Comparison of ENCODE assay signal across 33 mouse cellular contexts in the genomic region with DNA sequence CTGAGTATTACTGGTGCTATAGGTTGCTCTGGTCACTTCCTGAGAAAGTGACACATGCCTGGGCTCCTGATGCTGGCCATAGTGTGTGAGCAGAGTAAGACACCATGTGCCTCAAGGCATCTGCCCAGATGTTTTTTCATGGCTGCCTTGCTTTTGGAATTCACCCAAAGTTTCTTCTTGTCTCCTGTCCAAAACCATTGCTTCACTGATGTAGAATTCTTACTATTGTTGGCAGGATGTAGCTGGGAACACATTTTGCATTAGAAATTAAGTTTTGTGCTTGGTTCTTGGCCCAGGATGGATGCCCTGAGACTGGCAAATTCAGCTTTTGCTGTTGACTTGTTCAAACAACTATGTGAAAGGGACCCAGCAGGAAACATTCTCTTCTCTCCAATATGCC. TPM values are rescaled to one million over a fixed set of nuclear protein-coding genes. Genes with fewer than 3 reads are reported as not detected.
DNase-seq lines count a peak whose midpoint lies in the region; ATAC-seq and TF ChIP-seq lines count a peak whose summit lies in the region.
"Had no signal": no experiment of that assay in that cellular context is flagged by ENCODE, and none has a peak within 500 bp of the region (broad histone marks: within the 10 kb centered on the region; RNA-seq: fewer than 3 reads in every experiment).

No protein-coding gene starts in this region.

- H3K9ac ChIP-seq in hindbrain, postnatal 0 days (replicated peaks; ENCODE audit: low read length) = no peak overlapping the region
- H3K9ac ChIP-seq: embryonic facial prominence, embryonic 12.5 days; forebrain, embryonic 15.5 days; heart, embryonic 12.5 days; liver, embryonic 15.5 days; midbrain, embryonic 13.5 days had no signal

- no peaks in the 10 kb centered on the region for H3K36me3 ChIP-seq in hindbrain, postnatal 0 days (ENCODE audit: insufficient read depth, low read length)
- no peaks in the 10 kb centered on the region for H3K36me3 ChIP-seq in hindbrain, embryonic 10.5 days
- H3K36me3 ChIP-seq: embryonic facial prominence, embryonic 12.5 days; forebrain, embryonic 15.5 days; heart, embryonic 12.5 days; liver, embryonic 15.5 days; midbrain, embryonic 13.5 days had no signal

- no peaks in the 10 kb centered on the region for H3K4me1 ChIP-seq in hindbrain, postnatal 0 days (ENCODE audit: insufficient read depth, low read length)
- H3K4me1 ChIP-seq in hindbrain, embryonic 10.5 days (replicated peaks) = no peaks in the 10 kb centered on the region
- H3K4me1 ChIP-seq: embryonic facial prominence, embryonic 12.5 days; forebrain, embryonic 15.5 days; heart, embryonic 12.5 days; liver, embryonic 15.5 days; midbrain, embryonic 13.5 days had no signal

- ATAC-seq in hindbrain, postnatal 0 days = no peak
- ATAC-seq: CD4-positive, CD25-positive, alpha-beta regulatory T cell, adult 4 months; forebrain, embryonic 15.5 days; inflammation-experienced regulatory T-cells, adult 6 months; midbrain, embryonic 13.5 days; Patski had no signal

- H3K27ac ChIP-seq in hindbrain, postnatal 0 days = no peak overlapping the region
- no peak overlapping the region for H3K27ac ChIP-seq in hindbrain, embryonic 10.5 days
- H3K27ac ChIP-seq: embryonic facial prominence, embryonic 12.5 days; forebrain, embryonic 15.5 days; kidney, postnatal 0 days; left cerebral cortex, adult 2 months; liver, embryonic 15.5 days; midbrain, embryonic 13.5 days had no signal

- H3K4me3 ChIP-seq in hindbrain, postnatal 0 days (ENCODE audit: low read length) = no peak overlapping the region
- no peak overlapping the region for H3K4me3 ChIP-seq in hindbrain, embryonic 10.5 days
- H3K4me3 ChIP-seq: embryonic facial prominence, embryonic 12.5 days; forebrain, embryonic 15.5 days; heart, embryonic 12.5 days; left cerebral cortex, adult 2 months; liver, embryonic 15.5 days; midbrain, embryonic 13.5 days had no signal

- no peak overlapping the region for H3K4me2 ChIP-seq in hindbrain, postnatal 0 days (ENCODE audit: low read depth, low read length)
- H3K4me2 ChIP-seq: embryonic facial prominence, embryonic 12.5 days; forebrain, embryonic 15.5 days; heart, embryonic 12.5 days; liver, embryonic 15.5 days; midbrain, embryonic 13.5 days had no signal

- TF ChIP-seq CTCF in hindbrain, postnatal 0 days (IDR thresholded peaks at IDR 0.05; ENCODE audit: low read depth) = no peak

- no peaks in the 10 kb centered on the region for H3K9me3 ChIP-seq in hindbrain, postnatal 0 days (ENCODE audit: low read length)
- H3K9me3 ChIP-seq in hindbrain, embryonic 10.5 days = no peaks in the 10 kb centered on the region
- H3K9me3 ChIP-seq: embryonic facial prominence, embryonic 12.5 days; forebrain, embryonic 15.5 days; heart, embryonic 12.5 days; liver, embryonic 15.5 days; midbrain, embryonic 13.5 days had no signal

- peak; percentile 5 for DNase-seq in cerebellum, adult 9-10 months
- no peak for DNase-seq in cerebellum, postnatal 14 days
- DNase-seq in hindbrain, postnatal 0 days (ENCODE audit: low spot score) = peak; percentile 32
- no peak for DNase-seq in hindbrain, embryonic 10.5 days (ENCODE audit: low spot score)
- DNase-seq in Muller cell, postnatal 12 days (ENCODE audit: inconsistent ontology term) = peak; percentile 16
- DNase-seq in fat pad, adult 2 months (ENCODE audit: extremely low read depth, low read depth, low spot score) = peak; percentile 88
- no peak for DNase-seq in thymus, postnatal 36 days
- DNase-seq in layer of hippocampus, postnatal 10 days (ENCODE audit: low spot score in 2 of 2) = no peak
- DNase-seq: adrenal gland, adult 8-10 months; cerebellum, adult 8-10 months; gastrocnemius, postnatal 36 days; kidney, adult 18-20 months; layer of hippocampus, adult 9-11 months; liver; lung, postnatal 14 days; right cerebral cortex, postnatal 14 days; spleen, adult 18-20 months had no signal

- H3K27me3 ChIP-seq in hindbrain, postnatal 0 days (ENCODE audit: insufficient read depth, low read length) = no peaks in the 10 kb centered on the region
- H3K27me3 ChIP-seq in hindbrain, embryonic 10.5 days (ENCODE audit: insufficient read depth, poor library complexity, severe bottlenecking) = no peaks in the 10 kb centered on the region
- H3K27me3 ChIP-seq: embryonic facial prominence, embryonic 12.5 days; forebrain, embryonic 15.5 days; heart, embryonic 12.5 days; liver, embryonic 15.5 days; midbrain, embryonic 13.5 days had no signal

RNA-seq across cellular contexts. Expression of a gene that starts 9.0 kb away (rescaled TPM):
- total RNA-seq in hindbrain, postnatal 0 days (2014; rRNA removed) = 0.05 TPM in 1 of 2 replicates, not detected in the other
- polyA plus RNA-seq in hindbrain, postnatal 0 days (2015; fragmentation: Nextera tagmentation; extraction: Ambion mirVana) = 0.15 and 0.38 TPM in 2 replicates
- not detected in 2 replicates for polyA plus RNA-seq in hindbrain, embryonic 10.5 days (2016; fragmentation: Nextera tagmentation; extraction: Ambion mirVana)
- total RNA-seq in layer of hippocampus, postnatal 10 days (2021) = not detected
- total RNA-seq: adrenal gland, adult 8-10 months; common myeloid progenitor, adult 5-6 weeks; gastrocnemius, postnatal 36 days; heart, postnatal 10 days; left cerebral cortex, adult 2 months; left cerebral cortex, postnatal 36 days; megakaryocyte, adult 5-6 weeks had no signal
- polyA plus RNA-seq: CD4-positive, CD25-positive, alpha-beta regulatory T cell, adult 4 months; forebrain, embryonic 15.5 days; heart, embryonic 12.5 days; hindbrain, embryonic 11.5 days; inflammation-experienced regulatory T-cells, adult 6 months; liver, embryonic 15.5 days; neural tube, embryonic 11.5 days; Patski had no signal

Comparison
In these comparisons a context has a peak if more than half of its experiments do, and no peak if none do; other contexts are left out.
1. DNase-seq: peak in cerebellum, adult 9-10 months (single experiment), hindbrain, postnatal 0 days (single experiment), Muller cell, postnatal 12 days (single experiment) and fat pad, adult 2 months (single experiment); none in cerebellum, postnatal 14 days (0 of 2), hindbrain, embryonic 10.5 days (single experiment), thymus, postnatal 36 days (0 of 2) and layer of hippocampus, postnatal 10 days (0 of 2).